Mouse (Mus musculus): ENCODE results near the gene Mapre1. TPM values are rescaled to one million over a fixed set of nuclear protein-coding genes. Genes with fewer than 3 reads are reported as not detected.

Gene Mapre1
- polyA plus RNA-seq, 1 experiment from 2014 or later = 230 TPM

Other genes with a start within 250 kb of the Mapre1 start
- gene 4930404H24Rik, start 248.5 kb upstream of the Mapre1 start, polyA plus RNA-seq (2015; fragmentation: Nextera tagmentation; extraction: Ambion mirVana) = not detected in 2 replicates
- gene Nol4l, start 211.3 kb upstream of the Mapre1 start, polyA plus RNA-seq (2015; fragmentation: Nextera tagmentation; extraction: Ambion mirVana) = 12.4 and 16.0 TPM in 2 replicates
- gene Commd7, start 108.5 kb upstream of the Mapre1 start, polyA plus RNA-seq (2015; fragmentation: Nextera tagmentation; extraction: Ambion mirVana) = 74.6 and 82.1 TPM in 2 replicates
- gene Dnmt3b, start 91.8 kb upstream of the Mapre1 start, polyA plus RNA-seq (2015; fragmentation: Nextera tagmentation; extraction: Ambion mirVana) = 10.2 and 10.7 TPM in 2 replicates
- not detected in 2 replicates for gene Dnmt3c, start 44.6 kb upstream of the Mapre1 start, polyA plus RNA-seq (2015; fragmentation: Nextera tagmentation; extraction: Ambion mirVana)
- not detected in 2 replicates for gene Efcab8, start 38.7 kb downstream of the Mapre1 start, polyA plus RNA-seq (2015; fragmentation: Nextera tagmentation; extraction: Ambion mirVana)
- gene Sun5, start 129.8 kb downstream of the Mapre1 start, polyA plus RNA-seq (2015; fragmentation: Nextera tagmentation; extraction: Ambion mirVana) = not detected in 2 replicates
- not detected in 2 replicates for gene Bpifb2, start 133.8 kb downstream of the Mapre1 start, polyA plus RNA-seq (2015; fragmentation: Nextera tagmentation; extraction: Ambion mirVana)
- gene Bpifb6, start 159.1 kb downstream of the Mapre1 start, polyA plus RNA-seq (2015; fragmentation: Nextera tagmentation; extraction: Ambion mirVana) = not detected in 2 replicates
- not detected in 2 replicates for gene Bpifb3, start 177.0 kb downstream of the Mapre1 start, polyA plus RNA-seq (2015; fragmentation: Nextera tagmentation; extraction: Ambion mirVana)
- not detected in 2 replicates for gene Bpifb4, start 196.9 kb downstream of the Mapre1 start, polyA plus RNA-seq (2015; fragmentation: Nextera tagmentation; extraction: Ambion mirVana)
- not detected in 2 replicates for gene Bpifa6, start 233.7 kb downstream of the Mapre1 start, polyA plus RNA-seq (2015; fragmentation: Nextera tagmentation; extraction: Ambion mirVana)

Data from embryonic facial prominence, embryonic 13.5 days (tissue).